Mouse (Mus musculus): Measurements from ENCODE around the gene Cd300lg.

The Cd300lg gene

DNA sequence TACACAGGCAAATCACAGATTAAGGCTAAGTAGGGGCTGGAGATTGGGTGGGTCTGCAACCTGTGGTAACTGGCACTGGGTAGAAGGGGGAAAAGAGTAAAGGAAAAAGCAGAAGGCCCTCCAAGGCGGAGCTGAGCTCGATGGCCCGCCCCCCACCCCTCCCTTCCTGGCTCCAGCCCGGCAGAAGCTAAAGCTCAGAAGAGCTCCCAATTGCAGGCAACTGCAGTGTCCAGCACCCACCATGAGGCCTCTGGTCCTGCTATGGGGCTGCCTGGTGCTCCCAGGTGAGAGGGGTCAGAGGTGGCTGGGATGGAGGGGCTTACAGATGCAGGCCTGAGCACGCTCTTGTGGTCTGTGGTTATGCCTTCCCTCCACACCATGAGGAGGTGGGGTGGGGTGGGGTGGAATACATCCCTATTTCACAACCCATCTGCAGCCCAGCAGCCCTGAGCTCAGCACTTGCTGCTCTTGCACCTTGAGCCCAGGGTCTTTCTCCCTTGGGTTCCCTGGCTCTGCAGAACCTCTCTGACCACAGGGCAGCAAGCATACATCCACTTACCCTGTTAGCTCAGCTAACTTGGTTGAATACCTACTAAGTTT lies at the start of gene Cd300lg:
Gene Cd300lg (plus strand): TSS at position 160 of the 600 bp plus-strand sequence.
- no peak for DNase-seq (ENCODE audit: low spot score)

DNA sequence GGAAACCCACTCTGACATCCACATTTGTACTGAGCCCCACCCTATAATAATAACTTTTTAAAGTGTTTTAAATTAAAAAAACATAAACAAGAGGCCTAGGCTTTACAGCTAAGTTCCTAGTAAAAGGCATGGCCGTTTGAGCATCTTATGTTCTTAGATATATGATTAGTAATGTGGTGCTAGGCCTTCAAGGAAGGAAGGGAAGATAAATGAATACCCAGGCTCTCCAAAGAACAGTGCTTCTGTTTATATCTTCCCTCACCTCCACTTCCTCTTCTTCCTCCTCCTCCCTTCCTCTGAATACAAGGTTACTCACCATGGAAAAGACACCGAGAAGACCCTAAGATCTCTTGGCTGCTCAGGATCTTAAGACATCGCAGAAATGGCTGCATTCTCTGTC lies 49.5 kb upstream of the Cd300lg start:
- DNase-seq (ENCODE audit: low spot score), result no peak

DNA sequence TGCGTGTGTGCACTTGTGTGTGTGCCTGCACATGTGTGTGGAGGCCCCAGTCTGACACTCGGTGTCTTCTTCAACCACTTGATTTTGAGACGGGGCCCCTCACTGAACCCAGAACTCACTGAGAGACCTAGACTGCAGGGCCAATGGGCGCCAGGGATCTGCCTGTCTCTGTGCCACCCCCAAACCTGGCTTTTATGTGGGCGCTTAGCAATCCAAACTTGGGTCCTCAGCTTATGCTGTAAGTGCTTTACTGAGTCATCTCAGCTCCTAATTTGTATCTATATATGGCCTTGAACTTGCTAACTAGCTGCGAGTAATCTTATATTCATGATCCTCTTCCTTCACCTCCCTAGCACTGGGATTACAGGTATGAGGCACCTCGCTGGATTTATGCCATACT lies 48.9 kb upstream of the Cd300lg start:
- no peak for DNase-seq (ENCODE audit: low spot score)

DNA sequence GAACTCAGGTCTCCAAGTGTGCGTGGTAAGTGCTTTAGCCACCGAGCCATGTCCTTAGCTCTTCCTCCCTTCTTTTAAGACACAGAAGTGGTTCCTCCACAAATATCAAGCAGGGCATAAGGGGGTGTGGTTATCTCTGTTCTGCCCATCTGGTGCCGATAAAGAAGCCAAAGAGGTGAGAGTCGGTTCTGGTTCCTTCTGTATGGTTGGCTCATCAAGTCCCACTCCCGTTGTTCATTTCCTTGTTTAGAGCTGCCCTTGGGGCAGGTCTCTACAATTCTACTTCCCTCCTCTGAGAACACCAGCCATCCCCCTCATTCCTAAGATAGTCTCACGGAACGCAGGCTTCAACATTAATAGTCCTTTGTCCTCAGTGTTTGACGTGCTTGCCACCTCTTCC lies 47.2 kb upstream of the Cd300lg start:
- no peak for DNase-seq (ENCODE audit: low spot score)

DNA sequence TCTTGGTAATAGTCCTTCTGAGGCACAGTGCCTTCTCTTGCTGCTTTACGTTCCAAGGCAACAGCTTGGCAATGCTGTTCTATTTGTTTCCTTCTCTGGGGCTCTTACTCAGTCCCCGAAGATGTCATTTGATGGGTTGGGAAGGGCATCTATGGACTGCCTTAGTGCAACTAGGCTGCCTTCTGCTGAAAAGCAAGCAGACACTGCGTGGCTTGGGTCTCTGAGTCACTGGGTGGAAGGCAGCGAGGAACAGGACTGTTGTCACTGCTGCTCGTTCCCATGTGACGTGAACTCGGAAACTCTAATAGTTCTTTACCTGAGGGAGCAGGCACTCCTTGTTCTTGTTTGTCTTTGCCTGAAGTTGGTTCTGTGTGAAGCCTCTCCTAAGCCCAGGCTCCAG lies 45.4 kb upstream of the Cd300lg start:
- DNase-seq (ENCODE audit: low spot score), result no peak

DNA sequence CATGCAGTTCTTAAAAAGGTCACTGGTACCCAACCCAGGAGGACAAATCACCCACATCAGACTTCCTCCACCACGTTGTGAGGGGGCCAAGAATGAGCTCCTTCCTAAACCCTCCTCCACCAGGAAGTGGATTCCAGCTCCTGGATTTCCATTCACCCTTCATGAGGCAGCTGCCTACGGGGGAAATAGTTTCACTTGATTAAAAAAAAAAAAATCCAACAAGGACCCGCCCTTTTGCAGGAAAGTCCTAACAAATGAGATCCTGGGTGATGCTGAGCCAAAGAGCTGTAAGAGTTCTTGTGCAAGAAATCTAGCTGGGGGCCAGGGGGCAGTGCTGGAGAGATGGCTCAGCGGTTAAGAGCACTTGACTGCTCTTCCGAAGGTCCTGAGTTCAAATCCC lies 43.1 kb upstream of the Cd300lg start:
- DNase-seq (ENCODE audit: low spot score), result no peak

DNA sequence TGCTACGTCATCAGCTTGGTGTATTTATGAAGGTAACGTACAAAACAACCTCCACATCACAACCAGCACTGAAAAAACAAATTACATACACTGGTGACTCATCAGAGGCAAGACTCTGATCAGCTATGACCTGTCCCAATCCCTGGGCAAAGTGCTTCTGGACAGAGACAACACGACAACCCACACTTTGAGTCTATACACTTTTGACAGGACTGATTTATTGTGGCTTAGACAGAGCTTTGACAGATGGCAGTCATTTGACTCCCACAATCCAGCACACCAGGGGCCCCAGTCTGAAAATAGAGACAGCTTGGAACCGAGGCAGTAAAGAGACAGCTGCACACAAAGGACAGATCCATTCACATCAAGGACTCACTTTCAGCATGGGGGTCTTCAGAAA lies 41.8 kb upstream of the Cd300lg start:
- DNase-seq (ENCODE audit: low spot score), result no peak

DNA sequence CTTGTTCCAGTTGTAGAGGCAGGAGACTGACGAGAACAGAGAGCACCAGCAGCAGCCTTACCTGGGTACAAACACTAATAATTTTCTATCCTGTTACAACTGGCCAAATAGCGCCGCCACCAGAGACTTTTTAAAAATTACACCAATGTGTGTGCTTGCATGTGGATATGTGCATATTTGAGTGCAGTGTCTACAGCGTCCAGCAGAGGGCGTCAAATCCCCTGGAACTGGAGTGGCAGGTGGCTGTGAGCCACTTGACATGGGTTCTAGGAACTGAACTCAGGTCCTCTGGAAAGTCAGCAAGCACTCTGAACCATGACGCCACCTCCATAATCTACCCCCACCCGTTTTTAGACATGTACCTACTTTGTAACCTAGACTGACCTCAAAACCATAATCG lies 37.1 kb upstream of the Cd300lg start:
- no peak for DNase-seq (ENCODE audit: low spot score)

DNA sequence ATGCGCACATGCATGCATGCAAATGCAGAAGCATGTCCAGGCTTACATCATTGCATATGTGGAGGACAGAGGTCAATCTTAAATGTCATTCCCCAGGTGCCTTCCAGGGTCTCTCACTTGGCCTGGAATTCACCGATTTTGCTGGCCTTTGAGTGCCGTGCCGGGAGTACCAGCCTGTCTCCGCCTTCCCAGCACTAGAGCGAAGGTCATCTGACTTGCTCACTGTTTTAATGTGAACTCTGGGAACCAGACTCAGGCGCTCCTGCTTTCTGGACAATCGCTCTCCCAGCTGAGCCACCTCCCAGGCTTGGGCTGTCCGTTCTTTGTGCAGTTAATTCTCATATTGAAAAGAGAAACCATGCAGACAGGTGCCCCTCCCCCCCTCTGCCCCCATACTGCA lies 35.0 kb upstream of the Cd300lg start:
- no peak for DNase-seq (ENCODE audit: low spot score)

DNA sequence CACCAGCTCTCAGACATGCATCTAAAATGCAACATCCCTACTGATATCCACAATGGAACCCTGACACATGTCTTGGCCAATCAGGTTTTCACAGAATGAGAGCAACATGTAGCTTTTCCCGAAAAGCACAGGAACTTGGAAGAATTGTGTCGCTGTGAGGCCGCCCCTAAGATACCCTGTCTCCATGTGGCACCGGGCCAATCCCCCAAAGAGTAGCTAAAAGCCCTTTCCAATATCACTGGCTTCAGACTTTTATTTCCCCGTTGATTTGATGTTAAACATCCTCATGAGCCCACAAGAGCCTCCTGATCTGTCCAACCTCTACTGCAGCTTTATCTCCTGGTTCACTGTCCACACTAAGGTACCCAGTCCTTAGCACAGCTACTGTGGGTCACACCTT lies 34.6 kb upstream of the Cd300lg start:
- no peak for DNase-seq (ENCODE audit: low spot score)

DNA sequence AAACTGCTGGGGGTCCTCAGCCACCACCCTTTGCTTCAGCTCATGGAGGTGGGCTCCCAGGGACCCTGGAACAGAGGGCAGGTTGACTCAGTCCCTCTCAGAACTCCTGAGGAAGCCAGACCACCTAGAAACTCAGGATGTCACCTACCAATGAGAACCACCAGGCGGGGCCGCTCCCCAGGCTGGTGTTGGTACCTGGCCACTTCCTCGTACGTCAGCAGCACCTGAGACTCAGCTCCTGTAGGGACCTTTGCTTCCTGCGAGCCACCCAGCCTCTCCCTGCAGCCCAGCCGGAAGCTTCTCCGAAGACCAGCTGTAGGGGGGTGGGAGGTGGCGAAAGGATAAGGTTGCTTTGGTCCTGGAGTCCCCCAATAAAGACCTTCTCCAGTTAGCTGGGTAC lies 32.9 kb upstream of the Cd300lg start:
- no peak for DNase-seq (ENCODE audit: low spot score)

DNA sequence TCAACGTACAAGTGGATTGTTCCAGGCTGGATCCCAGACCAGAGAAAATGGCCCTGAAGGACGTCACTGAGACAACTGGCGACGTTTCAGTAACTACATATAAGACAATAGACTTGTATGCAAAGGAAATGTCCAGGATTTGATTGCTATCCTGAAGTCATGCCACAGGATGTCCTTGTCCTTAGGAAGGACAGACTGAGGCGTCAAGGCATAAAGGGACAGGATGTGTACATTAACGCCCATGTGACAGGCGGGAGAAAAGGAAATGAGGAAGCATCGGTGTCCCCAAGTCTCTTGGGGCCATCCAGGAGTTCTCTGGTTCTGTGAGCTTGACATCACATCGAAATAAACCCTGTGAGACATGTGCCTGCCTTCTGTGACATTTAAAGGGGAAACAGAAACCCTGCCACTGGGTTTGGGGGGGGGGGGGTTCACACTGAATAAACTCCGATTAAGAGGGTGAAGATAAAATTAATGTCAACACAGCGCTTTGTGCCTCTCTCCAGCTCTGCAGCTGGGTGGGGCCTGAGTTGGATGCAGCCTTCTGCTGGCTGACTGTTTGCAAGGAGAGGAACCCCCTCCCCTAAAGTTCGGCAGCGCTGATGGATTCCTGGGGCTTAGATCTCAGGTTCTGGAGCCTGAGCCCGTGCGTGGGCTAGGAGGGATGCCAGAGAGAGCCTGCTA lies 32.2 kb upstream of the Cd300lg start:
- DNase-seq (ENCODE audit: low spot score), result no peak

DNA sequence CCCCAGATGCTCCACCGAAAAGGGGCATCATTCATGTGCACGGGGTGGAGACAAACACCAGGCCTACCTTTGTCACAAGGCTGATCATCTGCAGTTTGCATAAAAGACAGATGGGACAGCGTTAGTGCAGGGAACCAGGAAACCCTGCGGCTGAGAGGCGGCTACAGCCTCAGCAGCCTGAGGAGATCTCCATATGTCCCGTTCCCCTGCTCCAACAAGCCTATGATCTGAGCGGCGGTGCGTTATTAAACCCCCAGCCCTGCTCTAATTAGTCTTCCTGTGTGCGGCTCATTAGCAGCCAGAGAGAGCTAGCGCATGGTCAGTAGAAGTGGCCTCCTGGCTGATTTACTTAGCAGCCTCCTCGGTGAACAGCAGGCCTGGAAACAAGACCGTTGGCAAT lies 31.2 kb upstream of the Cd300lg start:
- DNase-seq (ENCODE audit: low spot score), result no peak

DNA sequence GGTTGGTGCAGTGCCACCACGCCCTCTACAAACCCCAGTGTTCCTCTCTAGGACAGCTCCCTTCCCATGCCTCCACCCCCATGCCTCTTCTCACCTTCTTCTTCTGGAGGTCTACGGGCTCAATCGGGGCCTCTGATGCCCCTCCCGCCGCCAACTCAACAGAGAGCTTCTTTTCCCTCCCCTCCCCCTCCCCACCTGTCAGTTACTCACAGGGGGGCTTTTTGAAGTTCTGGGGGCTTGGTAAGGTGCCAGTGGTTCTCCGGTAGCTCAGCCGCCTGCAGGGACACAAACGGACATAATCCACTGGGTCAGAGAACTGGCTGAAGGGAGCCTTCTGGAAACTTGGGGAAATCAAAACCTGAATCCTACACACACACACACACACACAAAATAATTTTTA lies 29.8 kb upstream of the Cd300lg start:
- DNase-seq (ENCODE audit: low spot score), result no peak

DNA sequence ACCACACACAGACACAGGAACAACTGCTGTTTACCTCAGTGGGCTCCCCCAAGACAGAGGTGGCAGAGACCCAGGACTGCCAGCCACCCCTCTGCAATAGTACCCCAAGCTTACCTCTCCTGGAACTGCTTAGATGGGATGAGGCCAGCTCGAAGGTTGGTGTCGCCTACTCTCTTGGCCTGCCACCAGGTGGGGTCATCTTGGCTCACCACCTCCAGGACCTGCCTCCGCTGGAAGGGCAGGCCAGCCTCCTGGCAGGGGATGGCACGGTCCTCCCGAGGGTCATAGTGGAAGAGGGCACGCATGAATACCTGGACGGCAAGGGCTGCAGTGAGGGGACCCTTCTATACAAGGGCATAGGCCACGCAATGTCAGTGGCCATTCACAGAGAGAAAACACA lies 28.1 kb upstream of the Cd300lg start:
- no peak for DNase-seq (ENCODE audit: low spot score)

DNA sequence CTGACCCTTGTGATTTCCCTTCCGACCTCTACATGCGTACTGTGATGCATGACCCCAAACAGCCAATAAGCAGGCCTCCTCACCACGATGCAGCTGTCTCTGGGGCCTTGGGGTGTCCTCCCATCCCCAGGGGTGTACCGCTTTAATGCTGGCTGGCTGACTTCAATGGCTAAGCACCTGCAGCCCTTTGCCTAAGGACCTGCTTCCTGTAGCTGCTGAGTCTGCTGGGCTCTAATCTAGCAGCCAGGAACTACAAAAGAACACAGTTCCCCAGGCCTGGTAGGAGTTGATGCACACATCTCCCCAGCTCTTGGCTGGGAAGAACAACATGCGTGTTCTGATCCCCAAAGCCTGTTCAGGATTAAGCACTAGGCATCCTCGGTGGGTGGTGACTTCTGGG lies 25.8 kb upstream of the Cd300lg start:
- no peak for DNase-seq (ENCODE audit: low spot score)

DNA sequence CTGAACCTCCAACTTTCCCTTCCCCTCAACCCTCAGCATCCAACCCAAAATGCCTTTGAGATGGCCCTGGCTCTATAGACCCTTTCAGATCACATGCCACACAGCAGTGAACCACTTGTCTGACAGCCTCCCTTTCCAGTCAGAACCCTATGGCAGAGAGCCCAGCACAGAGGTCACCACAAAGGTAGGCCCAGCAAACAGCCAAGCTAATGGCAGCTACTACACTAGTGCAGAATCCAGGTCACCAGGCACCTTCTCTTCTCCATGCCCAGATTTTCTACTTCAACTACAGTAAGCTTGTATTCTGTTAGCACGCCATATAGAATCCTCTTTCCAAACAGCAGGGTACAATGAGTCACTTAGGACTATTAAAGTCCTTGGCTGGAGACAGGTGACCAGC lies 25.2 kb upstream of the Cd300lg start:
- no peak for DNase-seq (ENCODE audit: low spot score)

DNA sequence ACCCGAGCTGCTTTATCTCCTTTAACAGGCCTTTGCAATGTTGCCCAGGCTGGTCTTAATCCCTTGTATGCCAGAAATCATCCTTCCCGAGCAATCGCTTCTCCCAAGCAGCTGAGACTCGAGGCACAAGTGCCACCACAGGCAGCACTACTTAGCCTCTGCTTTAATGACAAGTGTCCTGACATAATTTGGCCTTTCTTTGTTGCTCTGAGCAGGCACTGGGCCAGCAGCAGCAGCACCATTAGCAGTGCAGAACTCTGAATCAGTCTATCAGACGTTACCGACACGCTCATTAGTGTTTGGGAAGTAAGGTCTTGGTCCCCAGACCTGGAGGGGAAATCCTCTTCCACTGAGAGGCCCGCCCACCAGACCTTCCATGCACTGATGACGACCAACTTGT lies 21.6 kb upstream of the Cd300lg start:
- no peak for DNase-seq (ENCODE audit: low spot score)

DNA sequence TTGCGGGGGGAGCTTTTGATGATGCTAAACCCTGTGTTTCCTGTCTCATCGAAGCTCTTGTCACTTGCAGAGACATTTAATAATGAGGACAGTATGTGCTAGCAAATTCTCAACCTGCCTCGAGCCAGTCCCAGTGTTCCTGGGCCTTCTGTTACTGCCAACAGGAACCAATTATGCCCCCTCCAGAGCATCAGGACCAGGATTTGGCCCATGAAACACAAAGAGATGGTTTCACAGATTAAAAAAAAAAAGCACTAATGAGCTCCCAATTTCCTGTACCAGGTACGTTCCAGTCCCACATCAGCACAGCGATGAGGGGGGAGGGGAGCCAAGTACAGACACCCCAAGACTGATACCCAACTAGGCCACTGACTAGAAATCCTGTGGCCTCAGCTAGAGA lies 20.1 kb upstream of the Cd300lg start:
- no peak for DNase-seq (ENCODE audit: low spot score)

DNA sequence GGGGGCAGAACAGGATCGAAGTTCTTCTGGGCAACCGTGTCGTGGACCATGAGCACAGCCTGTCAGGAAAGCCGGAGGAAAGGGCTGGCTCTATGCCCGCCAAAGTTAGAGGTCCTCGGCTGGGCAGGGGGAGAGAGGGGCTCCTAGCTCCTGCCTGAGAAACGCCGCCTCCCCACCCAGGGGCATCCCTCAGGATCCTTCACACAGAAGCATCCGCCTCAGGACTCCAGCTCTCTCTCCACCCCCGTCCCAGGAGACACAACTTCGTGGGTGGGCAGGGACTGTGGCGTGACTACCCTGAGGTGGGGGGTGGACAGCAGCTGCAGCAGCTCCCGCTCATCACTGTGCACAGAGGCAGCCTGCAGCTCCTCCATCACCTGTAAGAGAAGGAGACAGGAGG lies 17.9 kb upstream of the Cd300lg start:
- DNase-seq (ENCODE audit: low spot score), result no peak

DNA sequence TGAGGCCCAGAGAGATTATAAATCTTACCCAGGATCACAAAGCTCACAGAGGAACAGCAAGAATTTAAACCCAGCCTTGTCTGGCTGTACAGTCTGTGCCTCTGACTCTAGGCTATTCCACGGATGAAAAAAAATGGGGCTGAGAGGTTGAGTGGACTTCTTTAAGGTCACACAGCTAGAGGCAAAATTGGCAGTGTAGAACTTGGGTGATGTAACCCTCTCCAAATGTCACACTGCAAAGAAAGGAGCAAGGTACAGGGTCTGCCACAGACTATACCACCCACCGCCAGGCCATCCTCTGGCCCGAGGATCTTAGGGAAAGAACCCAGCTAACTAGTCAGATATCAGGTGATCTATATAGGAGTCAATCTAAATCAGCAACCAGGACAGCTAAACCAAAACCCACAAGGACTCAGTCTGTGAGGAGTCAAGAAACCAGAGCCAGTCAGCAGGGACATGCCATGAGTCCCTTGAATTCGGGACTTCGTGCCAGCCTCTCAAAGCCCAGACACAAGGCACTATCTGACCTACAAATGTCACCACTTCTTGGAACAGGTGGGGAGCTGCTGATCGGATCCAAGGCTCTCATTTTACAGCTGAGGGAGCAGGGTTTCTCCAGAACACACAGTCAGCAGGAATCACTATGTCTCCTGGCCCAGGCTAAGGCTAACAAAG lies 17.1 kb upstream of the Cd300lg start:
- DNase-seq (ENCODE audit: low spot score), result no peak

DNA sequence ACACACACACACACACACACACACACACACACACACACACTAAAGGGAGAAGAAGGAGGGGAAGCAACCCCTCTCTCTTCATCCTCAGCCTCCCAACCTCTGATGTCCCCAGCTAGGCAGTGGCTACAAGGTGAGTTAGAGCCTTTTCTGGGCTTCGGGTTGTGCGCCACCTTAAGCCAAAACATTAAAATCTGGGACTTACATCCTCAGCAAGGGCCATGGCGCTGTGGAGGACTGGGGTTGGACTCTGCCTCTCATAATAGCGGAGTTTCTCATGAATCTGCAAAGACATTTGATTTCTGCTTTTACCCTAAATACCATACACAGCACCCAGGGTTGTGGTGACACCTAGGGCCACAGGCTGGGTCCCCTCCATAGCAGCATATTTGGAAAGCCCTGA lies 16.4 kb upstream of the Cd300lg start:
- DNase-seq (ENCODE audit: low spot score), result no peak

DNA sequence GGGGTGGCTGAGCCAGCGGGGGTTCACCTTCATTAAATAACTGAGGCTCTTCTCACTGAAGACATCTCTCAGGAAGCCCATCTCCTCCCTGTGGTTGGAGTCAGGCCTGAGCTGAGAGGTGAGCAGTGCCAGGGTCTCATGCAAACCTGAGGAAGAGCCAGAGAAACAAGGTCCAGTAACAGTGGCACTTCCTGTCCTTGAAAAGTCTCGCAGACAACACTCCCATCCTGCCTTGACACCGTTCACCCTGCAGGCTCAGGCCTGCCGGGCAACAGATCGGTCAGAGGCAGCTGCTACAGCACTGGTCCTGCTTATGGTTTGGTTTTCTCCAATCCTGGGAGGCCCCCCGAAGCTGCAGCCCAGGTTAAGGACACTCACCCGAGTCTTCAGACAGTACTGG lies 16.0 kb upstream of the Cd300lg start:
- no peak for DNase-seq (ENCODE audit: low spot score)
